Mouse (Mus musculus) urinary bladder, postnatal 14 days (tissue): ENCODE measurements around the gene Fdx1l.
"Not testable (repeated sequence)": the region's sequence is repeated elsewhere in the genome, so short reads cannot be mapped to it uniquely, and the experiment has no call there.

ENCODE experiments used
- DNase-seq: peaks from one replicate; pipeline ENCODE4 v3.0.0; 2021; ENCODE audit warnings: low spot score

Fdx1l gene

DNA sequence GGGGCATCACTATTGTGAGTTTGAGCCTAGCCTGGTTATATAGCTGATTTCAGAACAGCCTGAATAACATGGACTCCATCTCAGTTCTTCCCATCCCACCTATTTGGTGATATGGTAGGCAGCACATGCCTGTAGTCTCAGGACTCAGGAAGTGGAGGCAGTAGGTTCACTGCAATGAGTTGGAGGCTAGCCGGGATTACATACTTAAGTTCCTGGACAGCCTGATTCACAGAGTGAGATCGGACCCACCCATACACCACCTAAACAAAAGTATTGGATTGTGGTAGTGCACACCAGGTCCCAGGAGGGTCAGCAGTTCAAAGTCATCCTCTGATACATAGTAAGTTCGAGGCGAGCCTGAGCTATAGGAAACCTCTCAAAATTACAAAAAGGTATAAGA is 773 bp downstream of the Fdx1l start:
- DNase-seq: no peak

DNA sequence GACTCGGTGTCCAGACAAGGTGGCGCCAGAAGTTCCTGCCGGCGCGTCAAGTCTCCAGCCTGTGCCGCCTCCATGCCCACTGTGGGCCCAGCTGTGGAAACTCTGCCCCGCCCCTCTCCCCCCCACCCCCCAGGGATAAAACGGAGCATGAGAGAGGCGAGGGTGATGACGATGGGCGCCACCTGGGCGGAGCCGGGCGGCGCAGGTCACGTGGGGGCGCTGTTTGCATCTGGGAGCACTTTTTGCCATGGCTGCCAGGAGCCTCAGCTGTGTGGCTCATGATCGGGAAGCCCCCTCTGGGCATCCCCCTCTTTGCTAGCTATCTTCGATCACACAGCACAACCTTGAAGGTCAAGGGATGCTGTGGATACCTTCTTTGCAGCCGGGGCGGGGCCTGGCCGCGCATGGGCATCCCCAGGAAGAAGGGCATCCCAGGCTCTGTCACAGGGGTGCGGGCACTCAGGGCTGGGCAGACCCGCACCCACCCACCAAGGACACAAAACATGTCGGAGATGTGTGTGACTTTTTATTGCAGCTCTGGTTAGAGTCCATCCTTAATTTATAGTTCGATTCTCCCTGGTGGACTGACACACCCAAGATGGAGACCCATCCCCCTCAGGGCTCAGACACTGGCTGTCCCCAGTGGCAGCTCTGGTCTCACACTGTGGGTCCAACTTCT is 6.3 kb downstream of the Fdx1l start, which contains the start of gene Zglp1:
TSS of gene Zglp1 (minus strand) at position 88 of the 679 bp plus-strand sequence.
- DNase-seq: no peak

DNA sequence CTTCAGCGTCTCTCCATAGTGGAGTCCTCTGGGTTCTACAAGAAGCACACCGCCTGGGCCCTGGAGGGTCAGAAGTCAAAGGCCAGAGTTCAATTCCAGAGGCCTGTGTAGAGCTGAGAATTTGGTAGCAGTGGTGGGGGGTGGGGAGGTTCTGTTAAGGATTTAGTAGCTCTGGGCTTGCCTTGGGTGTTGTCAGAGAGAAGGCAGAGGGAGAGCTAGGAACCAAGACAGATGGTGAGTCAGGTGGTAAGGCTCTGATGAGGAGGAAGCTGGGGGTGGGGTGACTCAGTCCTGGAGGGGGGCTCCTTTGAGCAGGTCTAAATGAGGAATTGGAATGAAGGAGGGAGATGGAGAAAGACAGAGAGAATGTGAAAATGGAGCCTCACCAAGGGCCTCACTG is 10.5 kb downstream of the Fdx1l start:
- DNase-seq: no peak

DNA sequence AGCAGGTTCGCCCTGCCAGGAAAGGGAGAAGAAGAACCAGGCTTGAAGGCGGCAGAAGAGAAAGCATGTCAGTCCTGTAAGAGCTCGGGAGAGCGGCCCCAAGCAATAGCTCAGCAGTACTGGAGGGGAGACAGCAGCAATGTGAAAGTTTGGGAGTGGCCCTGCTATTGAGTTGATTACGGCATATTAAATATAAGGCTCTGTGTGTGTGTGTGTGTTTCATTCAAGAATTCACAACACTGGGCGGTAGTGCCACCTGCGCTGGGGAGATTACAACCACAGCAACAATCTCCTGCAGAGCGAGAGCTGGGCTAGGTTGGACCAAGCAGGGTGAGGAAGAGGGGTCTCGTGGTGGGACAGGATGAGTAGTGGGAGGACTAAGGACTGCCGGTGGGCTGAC is 21.8 kb downstream of the Fdx1l start:
- DNase-seq: no peak

DNA sequence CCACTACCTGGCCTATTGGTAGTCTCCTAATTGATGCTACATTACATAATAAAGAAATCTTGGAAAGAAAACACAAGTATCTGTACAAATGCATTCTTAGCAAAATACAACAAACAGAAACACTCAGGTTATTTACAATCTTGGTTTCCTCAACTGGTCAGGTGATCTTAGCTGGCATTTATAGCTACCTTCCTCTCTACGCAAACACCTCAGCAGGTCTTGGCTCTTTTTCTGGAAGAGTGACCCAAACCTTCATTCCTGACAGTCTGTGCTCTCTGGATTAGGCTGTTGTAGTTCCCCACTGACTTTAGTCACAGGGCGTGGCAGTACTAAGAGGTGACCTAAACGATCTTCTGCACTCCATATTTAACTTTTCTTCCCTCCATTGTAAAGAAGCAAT is 28.2 kb downstream of the Fdx1l start:
- no peak for DNase-seq

DNA sequence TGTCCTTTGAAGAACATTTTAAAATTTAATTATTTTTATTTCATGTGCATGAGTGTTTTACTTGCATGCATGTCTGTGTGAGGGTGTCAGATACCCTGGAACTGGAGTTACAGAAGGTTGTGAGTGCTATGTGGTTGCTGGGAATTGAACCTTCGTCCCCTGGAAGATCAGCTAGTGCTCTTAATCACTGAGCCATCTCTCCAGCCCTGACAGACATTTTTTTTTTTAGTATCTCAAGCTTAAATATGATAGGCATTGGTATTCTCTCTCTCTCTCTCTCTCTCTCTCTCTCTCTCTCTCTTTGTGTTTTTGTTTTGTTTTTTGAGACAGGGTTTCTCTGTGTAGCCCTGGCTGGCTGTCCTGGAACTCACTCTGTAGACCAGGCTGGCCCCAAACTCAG is 28.6 kb downstream of the Fdx1l start:
- DNase-seq: not testable (repeated sequence)

DNA sequence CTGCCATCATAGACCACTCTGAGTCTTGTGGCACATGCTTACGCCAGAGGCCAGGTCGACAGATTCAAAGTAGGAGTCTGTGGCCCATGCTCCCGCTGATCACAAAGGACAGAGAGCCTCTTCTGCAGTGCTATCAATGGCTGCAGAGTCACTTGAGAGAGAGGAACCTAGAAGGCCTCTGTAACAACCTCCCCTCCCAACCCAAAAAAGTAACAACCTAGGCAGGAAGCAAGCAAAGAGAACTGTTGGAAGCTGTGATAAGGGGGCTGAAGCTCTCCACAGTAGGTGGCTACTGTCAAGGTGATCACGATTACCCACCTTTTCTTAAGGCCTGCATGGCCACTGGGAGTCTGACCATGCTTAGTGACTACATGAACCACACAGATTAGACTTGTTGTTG is 29.9 kb downstream of the Fdx1l start:
- no peak for DNase-seq

DNA sequence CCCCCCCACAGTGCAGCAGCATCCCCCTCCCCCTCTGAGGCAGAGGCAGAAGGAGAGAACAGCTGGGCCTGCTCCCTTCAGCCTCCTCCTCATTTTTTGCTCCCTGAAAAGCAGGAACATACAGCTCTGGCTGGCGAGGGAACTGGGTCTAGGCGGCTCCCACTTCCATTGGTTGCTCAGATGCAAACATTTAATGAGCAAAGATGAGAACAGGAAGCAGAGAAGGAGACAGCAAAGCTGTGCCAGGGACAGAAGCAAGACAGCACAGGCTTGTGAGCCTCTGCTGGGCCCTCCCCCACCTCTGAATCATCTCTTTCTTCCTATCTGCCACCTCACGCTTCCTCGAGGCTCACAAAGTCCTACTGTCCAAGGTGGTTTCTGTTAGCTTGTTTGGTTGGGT is 32.1 kb downstream of the Fdx1l start:
- no peak for DNase-seq

DNA sequence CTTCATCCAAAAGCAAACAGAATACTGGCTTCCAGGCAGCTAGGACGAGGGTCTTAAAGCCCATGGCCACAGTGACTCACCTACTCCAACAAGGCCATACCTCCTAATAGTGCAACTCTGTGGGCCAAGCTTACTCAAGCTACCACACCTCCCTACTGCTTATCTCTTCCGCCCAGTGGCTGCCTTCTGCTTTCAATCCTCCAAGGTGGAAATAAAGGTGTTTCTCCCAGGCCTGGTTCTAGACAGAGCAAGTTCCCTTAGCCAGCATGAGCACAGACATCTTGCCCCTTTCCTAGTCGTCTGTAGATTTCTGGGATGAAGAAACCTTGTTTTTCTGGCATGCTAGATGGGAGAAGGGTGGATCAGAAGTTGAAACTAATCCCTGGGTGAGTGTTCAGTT is 33.6 kb downstream of the Fdx1l start:
- DNase-seq: no peak

DNA sequence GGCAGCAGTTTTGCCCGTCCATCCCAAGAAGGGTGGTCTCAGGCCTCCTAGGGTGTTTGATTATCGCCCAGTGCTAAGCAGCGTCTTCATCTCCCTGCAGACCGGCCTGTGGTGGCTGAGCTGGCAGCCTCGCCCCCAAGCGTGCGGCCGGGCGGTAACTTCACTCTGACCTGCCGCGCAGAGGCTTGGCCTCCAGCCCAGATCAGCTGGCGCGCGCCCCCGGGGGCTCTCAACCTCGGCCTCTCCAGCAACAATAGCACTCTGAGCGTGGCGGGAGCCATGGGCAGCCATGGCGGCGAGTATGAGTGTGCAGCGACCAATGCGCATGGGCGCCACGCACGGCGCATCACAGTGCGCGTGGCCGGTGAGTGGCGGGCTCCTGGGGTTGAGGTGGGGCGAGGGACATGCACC is 35.9 kb downstream of the Fdx1l start:
- DNase-seq: no peak

DNA sequence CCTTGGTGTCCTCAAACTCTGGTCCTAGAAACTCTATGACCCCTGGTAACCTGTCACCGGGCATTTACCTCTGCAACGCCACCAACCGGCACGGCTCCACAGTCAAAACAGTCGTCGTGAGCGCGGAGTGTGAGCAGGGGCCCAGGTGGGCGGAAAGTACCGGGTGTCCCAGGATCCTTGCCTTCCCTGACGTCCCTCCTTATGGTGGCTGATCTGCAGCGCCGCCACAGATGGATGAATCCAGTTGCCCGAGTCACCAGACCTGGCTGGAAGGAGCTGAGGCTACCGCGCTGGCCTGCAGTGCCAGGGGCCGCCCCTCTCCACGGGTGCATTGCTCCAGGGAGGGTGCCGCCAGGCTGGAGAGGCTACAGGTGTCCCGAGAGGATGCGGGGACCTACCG is 36.7 kb downstream of the Fdx1l start:
- no peak for DNase-seq

DNA sequence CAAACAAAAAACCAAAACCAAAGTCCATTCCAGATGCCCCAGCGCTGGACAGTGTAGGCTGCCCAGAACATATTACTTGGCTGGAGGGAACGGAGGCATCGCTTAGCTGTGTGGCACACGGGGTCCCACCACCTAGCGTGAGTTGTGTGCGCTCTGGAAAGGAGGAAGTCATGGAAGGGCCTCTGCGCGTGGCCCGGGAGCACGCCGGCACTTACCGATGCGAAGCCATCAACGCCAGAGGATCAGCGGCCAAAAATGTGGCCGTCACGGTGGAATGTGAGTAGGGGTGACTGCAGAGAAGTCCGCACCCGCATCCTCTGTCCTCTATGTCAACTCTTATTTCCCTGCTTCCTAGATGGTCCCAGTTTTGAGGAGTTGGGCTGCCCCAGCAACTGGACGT is 37.3 kb downstream of the Fdx1l start:
- no peak for DNase-seq

DNA sequence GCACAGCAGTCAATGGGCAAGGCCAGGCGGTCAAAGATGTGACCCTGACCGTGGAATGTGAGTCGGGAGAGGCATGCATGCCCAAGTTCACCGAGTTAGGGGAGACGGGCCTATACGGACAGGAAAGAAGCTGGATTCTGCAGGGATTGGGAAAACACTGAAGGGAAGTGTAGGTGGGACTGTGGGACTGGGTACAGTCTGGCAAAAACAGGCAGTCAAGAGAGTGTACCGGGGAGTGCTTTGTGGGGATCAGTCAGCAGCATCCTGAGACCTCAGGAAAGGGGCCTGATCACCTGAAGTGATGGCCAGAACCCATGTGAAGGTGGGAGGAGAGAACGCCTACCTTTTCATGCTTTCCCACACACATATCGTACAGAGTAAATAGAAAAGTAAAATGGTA is 37.8 kb downstream of the Fdx1l start:
- DNase-seq: no peak

DNA sequence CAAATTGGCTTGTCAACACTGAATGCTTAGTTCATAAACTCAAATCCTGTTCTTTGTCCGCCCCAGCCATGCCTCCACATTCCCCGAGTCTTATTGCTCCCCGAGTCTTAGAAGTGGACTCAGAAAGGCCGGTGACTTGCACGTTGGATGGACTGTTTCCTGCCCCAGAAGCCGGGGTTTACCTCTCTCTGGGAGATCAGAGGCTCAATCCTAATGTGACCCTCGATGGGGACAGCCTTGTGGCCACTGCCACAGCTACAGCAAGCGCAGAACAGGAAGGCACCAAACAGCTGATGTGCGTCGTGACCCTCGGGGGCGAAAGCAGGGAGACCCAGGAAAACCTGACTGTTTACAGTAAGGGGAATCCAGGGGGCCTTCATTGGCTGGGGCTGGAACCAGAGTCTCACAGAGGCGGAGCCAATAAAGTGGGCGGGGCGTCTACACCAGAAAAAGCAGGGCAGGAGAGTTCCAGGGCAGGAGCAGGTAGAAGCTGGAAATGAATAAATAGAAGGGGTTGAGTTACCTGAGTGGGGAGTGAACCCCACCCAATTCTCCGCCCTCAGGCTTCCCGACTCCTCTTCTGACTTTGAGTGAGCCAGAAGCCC is 38.8 kb downstream of the Fdx1l start:
- DNase-seq: no peak

DNA sequence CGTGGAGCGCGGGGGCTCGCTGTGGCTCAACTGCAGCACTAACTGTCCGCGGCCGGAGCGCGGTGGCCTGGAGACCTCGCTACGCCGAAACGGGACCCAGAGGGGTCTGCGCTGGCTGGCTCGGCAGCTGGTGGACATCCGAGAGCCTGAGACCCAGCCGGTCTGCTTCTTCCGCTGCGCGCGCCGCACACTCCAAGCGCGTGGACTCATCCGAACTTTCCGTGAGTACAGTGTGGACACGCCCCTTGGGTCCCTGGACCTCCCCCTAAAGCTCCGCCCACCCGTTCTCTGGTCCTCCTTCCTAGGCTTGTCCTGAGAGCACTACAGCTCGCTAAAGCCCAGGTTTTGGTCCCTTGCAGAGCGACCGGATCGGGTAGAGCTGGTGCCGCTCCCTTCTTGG is 40.3 kb downstream of the Fdx1l start:
- DNase-seq: peak; percentile 92

DNA sequence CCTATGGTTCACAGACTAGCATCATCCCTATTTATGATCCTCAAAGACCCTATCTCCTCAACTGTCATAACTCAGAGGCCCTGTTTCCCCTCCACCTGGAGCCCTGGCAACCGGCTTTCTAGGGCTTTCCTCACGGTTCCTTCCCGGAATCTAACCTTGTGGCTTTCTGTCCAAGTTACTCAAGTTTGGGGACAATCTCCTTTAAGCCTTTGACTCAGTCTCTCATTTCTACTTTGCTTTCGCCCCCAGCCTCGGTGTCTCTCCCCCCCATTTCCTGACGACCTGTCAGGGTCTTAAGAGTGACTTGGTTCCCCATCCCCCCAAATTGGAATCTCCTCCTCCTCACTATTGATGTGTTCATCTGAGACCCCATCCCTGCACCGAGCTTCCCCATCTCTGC is 40.9 kb downstream of the Fdx1l start:
- no peak for DNase-seq

DNA sequence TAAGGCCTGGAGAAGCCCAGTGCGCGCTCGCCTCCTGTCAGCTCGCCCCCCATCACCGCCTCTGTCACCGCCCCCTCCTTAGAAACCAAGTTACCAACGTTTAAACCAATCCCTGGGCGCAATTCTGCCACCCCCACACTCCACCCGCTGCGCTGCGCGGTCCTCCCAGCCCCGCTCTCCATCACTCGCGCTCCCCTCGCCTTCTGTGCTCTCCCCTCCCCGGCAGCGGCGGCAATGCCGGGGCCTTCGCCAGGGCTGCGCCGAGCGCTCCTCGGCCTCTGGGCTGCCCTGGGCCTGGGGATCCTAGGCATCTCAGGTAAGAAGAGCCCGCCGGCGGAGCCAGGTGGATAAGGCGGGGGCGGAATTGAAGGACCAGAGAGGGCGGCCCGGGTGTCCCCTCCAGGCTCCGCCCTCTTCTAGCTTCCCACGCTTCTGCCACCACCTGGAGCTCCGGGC is 41.5 kb downstream of the Fdx1l start, which contains the start of gene Icam5:
TSS of gene Icam5 (plus strand) at position 178 of the 456 bp plus-strand sequence.
- DNase-seq: peak; percentile 40

DNA sequence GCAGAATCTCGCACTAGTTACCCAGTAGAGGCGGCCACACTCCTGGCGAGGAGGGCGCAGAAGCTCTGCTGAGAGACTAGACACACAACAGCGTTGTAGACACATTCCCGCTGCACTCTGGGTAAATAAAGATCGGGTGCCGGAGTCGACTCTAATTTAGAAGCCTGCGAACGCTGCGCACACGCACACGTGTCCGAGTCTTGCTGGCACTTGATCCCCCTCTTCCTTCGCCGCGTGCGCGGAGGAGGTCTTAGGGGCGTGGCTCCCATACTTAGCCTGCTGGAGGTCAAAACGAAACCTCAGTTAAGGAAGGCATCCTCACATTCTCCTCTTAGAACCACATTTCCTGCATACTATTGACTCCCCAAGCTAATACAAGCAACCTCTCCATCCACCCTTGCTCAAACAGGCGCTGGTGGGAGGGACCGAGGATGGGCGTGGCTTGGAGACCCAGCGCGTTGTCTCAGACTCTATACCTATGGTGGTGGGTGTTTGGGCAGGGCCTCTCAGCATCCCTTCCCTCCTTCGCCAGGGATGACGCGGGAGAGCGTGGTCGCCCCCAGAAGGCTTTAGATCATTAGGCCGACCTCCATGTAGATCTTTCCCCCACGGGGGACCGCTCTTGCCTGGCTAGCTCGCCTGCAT is 42.0 kb downstream of the Fdx1l start:
- peak; percentile 65 for DNase-seq

DNA sequence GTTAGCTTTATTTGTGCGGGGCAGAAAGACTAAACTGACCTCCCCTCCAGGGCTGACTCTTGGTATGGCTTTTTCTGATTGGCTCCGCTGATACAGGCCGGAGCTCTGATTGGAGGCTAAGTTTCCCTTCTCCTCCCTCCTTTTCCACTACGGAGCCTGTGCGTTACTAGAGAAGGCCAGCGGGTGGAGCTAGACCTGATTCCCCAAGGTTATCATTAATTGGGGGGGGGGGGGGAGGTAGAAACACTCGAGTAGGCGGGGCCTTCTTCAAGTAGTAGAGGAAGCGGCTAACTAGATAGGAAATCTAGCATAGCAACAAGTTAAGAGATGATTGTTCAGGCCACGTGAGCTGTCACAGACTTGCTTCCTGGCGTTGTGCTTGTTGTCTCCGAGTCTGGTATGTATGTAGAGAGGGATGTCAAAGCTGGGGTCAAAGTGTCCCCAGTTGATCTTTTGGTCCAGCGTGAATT is 42.6 kb downstream of the Fdx1l start:
- peak; percentile 93 for DNase-seq

DNA sequence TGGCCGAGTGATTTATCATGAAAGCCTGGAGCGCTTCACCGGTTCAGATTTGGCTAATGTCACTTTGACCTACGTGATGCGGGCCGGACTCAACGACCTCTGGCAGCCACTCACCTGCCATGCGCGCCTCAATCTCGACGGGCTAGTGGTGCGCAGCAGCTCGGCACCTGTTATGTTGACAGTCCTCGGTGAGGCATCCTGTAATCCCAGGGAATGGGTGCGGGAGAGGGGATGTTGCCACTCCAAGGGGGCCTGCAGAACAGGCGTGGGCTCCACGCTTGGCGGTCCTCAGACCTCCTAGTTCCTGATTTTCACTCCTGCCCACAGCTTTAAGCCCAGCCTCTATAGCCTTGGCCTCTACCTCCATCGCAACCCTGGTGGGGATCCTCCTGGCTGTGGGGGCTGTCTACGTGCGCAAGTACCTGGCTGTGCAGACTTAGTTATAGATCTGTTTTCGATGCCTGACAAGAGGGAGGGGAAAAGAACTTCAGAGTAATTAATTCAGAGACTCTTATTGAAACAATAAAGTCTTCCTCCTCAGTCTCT is 43.3 kb downstream of the Fdx1l start:
- DNase-seq: no peak

DNA sequence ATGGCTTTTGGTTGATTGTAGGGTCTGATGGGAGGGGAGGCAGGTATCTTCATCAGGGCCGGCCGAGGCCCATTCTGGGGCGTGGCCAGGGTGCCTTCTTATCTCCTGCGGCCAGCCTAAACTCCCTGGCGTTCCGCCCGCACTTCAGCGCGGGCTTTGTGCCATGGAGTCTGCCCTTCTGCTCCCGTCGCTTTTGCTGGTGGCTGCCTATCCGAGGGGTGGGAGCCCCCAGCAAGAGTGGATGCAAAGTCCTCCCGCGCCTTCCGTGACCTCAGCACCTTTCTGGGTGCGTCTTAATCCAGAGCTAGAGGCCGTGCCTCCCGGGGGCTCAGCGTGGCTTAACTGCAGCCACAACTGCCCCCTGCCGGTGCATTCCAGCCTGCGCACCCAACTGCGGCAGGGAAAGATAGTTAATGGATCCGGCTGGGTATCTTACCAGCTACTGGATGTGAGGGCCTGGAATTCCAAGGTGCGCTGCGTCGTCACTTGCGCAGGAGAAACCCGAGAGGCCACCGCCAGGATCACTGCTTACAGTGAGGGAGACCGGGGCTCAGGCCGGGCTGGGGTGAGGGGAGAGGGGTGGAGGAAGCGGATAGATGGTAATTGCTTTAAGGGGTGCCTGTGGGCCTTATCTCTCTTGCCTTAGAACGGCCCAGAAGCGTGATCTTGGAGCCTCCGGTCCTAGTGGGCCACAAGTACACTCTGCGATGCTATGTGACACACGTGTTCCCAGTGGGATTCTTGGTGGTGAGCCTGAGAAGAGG is 43.9 kb downstream of the Fdx1l start, which contains the start of gene Icam4:
TSS of gene Icam4 (plus strand) at position 83 of the 764 bp plus-strand sequence.
- DNase-seq: peak; percentile 87

DNA sequence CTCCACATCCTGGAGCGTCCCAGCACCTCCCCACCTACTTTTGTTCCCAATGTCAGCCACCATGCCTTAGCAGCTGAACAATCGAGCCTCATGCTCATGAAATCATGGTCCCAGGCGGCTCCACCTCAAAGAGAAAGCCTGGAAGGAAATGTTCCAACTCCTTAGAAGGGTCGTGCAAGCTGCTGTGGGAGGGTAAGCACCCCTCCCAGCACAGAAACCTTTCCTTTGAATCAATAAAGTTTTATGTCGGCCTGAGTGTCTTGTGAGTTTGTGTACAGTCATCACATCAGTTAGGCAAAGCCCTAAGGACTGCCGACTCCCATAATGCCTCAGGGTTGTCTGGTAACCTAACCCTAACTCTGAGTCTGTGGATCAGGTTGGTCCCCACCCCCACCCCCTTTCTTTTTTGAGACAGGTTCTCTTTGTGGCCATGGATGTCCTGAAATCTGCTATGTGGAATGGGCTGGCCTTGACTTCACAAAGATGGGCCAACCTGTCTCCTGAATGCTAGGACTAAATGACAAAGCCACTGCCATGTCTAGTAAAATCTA is 44.8 kb downstream of the Fdx1l start:
- no peak for DNase-seq
